Mouse (Mus musculus) spleen, adult 2 months (tissue): Measurements from ENCODE around the gene Raly.

ENCODE experiments used
- CTCF ChIP-seq: fragments of 200-500 bp; IDR thresholded peaks from 2 replicates; pipeline ENCODE4 v1.5.1; 2011; ENCODE audit warnings: mild to moderate bottlenecking, inconsistent platforms; ENCODE audit not compliant: insufficient read depth, insufficient read length, insufficient replicate concordance; ENCODE audit errors: extremely low read depth
- POLR2A ChIP-seq: fragments of 200-500 bp; IDR thresholded peaks from 2 replicates; pipeline ENCODE4 v1.6.1; 2011; ENCODE audit warnings: low read depth, low read length, inconsistent platforms

DNA sequence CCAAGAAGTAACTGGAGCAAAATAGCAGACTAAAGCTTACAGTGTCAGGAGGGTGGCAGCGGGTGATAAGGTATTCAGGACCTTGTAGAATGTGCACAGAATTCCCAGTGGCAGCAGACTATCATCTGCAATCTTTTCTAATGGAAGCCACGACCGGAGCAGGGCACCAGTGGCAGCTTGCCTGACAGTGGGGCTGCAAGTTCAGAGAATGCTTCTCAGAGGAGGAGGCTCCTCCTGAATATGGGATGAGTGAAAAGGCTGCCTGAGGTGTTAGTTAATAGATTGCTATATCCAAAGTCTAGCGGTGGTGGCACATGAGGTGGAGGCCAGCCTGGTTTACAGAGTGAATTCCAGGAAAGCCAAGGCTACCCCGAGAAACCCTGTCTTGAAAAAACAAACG, 1.5 kb upstream of the Raly start:
- TF ChIP-seq CTCF, result no peak
- TF ChIP-seq POLR2A, result no peak
